ENCODE assay signal across 10 mouse cellular contexts in the genomic region with DNA sequence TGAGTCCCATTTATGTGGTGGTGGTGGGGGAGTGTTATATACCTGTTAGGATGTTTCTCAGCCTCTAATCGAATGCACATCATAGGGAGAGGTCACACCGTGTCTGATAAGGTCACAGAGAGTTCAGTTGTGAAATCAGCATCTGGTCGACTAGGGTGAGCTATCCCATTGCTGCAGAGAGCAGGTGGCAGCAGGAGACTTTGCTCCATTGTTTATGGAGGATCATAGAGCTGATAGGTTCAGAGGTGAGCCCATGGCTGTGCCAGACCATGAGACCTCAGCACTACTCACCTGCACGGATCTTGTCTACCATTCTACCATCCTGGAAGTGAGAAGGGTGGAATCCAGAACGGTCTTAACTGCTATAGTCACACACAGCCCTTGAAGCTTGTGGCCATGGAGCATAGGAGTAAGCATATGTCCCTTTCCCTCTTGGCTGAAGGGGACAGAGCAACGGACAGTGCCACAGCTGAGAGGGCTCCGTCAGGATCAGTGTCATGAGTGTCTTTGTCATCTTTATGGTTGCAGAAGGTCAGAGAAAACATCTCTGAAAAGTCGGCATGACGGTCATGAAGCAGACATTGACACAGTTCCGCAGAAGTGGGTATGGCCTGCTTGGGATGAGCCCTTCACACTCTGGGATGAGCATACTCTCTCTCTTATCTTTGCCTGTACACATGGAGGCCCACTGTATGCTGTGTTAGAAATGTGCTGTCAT. TPM values are rescaled to one million over a fixed set of nuclear protein-coding genes. Genes with fewer than 3 reads are reported as not detected.
DNase-seq lines count a peak whose midpoint lies in the region; ATAC-seq and TF ChIP-seq lines count a peak whose summit lies in the region.
"Had no signal": no experiment of that assay in that cellular context is flagged by ENCODE, and none has a peak within 500 bp of the region (broad histone marks: within the 10 kb centered on the region; RNA-seq: fewer than 3 reads in every experiment).

No protein-coding gene starts in this region.

- H3K4me2 ChIP-seq in forebrain, embryonic 12.5 days: no peak overlapping the region
- no peak overlapping the region for H3K4me2 ChIP-seq in lung, embryonic 15.5 days
- H3K4me2 ChIP-seq in hindbrain, embryonic 14.5 days (replicated peaks): no peak overlapping the region

- no peak overlapping the region for H3K4me3 ChIP-seq in forebrain, embryonic 12.5 days (replicated peaks)
- no peak overlapping the region for H3K4me3 ChIP-seq in forebrain, embryonic 10.5 days
- H3K4me3 ChIP-seq in lung, embryonic 15.5 days: no peak overlapping the region
- no peak overlapping the region for H3K4me3 ChIP-seq in lung, adult 2 months (replicated peaks; ENCODE audit: extremely low read depth, low read depth, low read length)
- no peak overlapping the region for H3K4me3 ChIP-seq in hindbrain, embryonic 14.5 days (replicated peaks; ENCODE audit: low read length)
- H3K4me3 ChIP-seq: heart, adult 2 months had no signal

- no peak overlapping the region for H3K9ac ChIP-seq in forebrain, embryonic 12.5 days
- H3K9ac ChIP-seq in lung, embryonic 15.5 days: no peak overlapping the region
- H3K9ac ChIP-seq in hindbrain, embryonic 14.5 days: no peak overlapping the region

- H3K27me3 ChIP-seq in forebrain, embryonic 12.5 days: no peaks in the 10 kb centered on the region
- H3K27me3 ChIP-seq in forebrain, embryonic 10.5 days (ENCODE audit: poor library complexity, severe bottlenecking): no peaks in the 10 kb centered on the region
- H3K27me3 ChIP-seq in lung, embryonic 15.5 days: no peaks in the 10 kb centered on the region
- no peaks in the 10 kb centered on the region for H3K27me3 ChIP-seq in hindbrain, embryonic 14.5 days (ENCODE audit: control insufficient read depth, insufficient read depth, low read length)

- no peak for TF ChIP-seq POLR2A in lung, adult 2 months (IDR thresholded peaks at IDR 0.05; ENCODE audit: borderline replicate concordance, extremely low read depth, low read depth, low read length)

- H3K27ac ChIP-seq in forebrain, embryonic 12.5 days: no peak overlapping the region
- H3K27ac ChIP-seq in forebrain, embryonic 10.5 days: no peak overlapping the region
- no peak overlapping the region for H3K27ac ChIP-seq in lung, embryonic 15.5 days
- no peak overlapping the region for H3K27ac ChIP-seq in hindbrain, embryonic 14.5 days
- H3K27ac ChIP-seq: heart, adult 2 months had no signal

- peak; percentile 4; the same call in 1 of the 2 replicates for ATAC-seq in forebrain, embryonic 12.5 days (ENCODE audit: low FRiP score)
- ATAC-seq in lung, embryonic 15.5 days (ENCODE audit: borderline replicate concordance, extremely low read depth, low FRiP score, low TSS enrichment): peak; percentile 24; the same call in 1 of the 2 replicates
- peak; percentile 21 for ATAC-seq in hindbrain, embryonic 14.5 days (ENCODE audit: low FRiP score)
- peak; percentile 2; the same call in 1 of the 2 replicates for ATAC-seq in megakaryocyte progenitor cell, adult 5-6 weeks (replicated peaks; ENCODE audit: poor library complexity)
- no peak for ATAC-seq in CD4-positive, CD25-positive, alpha-beta regulatory T cell, adult 4 months

- H3K4me1 ChIP-seq in forebrain, embryonic 12.5 days: no peaks in the 10 kb centered on the region
- no peaks in the 10 kb centered on the region for H3K4me1 ChIP-seq in forebrain, embryonic 10.5 days
- no peaks in the 10 kb centered on the region for H3K4me1 ChIP-seq in lung, embryonic 15.5 days
- no peaks in the 10 kb centered on the region for H3K4me1 ChIP-seq in lung, adult 2 months (ENCODE audit: control insufficient read depth, insufficient read depth, low read length)
- H3K4me1 ChIP-seq in hindbrain, embryonic 14.5 days (replicated peaks; ENCODE audit: control insufficient read depth, insufficient read depth, low read length): no peaks in the 10 kb centered on the region

- no peak for DNase-seq in forebrain, embryonic 10.5 days (ENCODE audit: extremely low spot score, low spot score)
- DNase-seq in lung, adult 2 months: no peak
- no peak for DNase-seq in hindbrain, embryonic 14.5 days (ENCODE audit: low spot score)
- no peak for DNase-seq in kidney, postnatal 10 days

- H3K9me3 ChIP-seq in forebrain, embryonic 12.5 days: peaks cover 69% of the 10 kb centered on the region
- peaks cover 93% of the 10 kb centered on the region for H3K9me3 ChIP-seq in forebrain, embryonic 10.5 days
- H3K9me3 ChIP-seq in lung, embryonic 15.5 days: peaks cover 12% of the 10 kb centered on the region; the same call in 1 of the 2 replicates
- peaks cover 79% of the 10 kb centered on the region for H3K9me3 ChIP-seq in hindbrain, embryonic 14.5 days (ENCODE audit: control insufficient read depth, low read length)

- H3K36me3 ChIP-seq in forebrain, embryonic 12.5 days (replicated peaks): no peaks in the 10 kb centered on the region
- H3K36me3 ChIP-seq in forebrain, embryonic 10.5 days (replicated peaks): no peaks in the 10 kb centered on the region
- no peaks in the 10 kb centered on the region for H3K36me3 ChIP-seq in lung, embryonic 15.5 days
- no peaks in the 10 kb centered on the region for H3K36me3 ChIP-seq in hindbrain, embryonic 14.5 days (replicated peaks; ENCODE audit: control insufficient read depth, insufficient read depth)

- no peak for TF ChIP-seq CTCF in lung, adult 2 months (IDR thresholded peaks at IDR 0.05; ENCODE audit: insufficient read depth, low read length)

- WGBS in forebrain, embryonic 12.5 days: 61% methylated on average over 10 of the region's 10 CpGs
- 65% methylated on average over 10 of the region's 10 CpGs for WGBS in forebrain, embryonic 10.5 days
- WGBS in lung, embryonic 15.5 days: 57% methylated on average over 10 of the region's 10 CpGs
- 58% methylated on average over 10 of the region's 10 CpGs for WGBS in lung, adult 2 months
- WGBS in hindbrain, embryonic 14.5 days: 62% methylated on average over 10 of the region's 10 CpGs

RNA-seq across cellular contexts. Expression of a gene that starts 6.9 kb away (rescaled TPM):
- not detected in 2 replicates for polyA plus RNA-seq in forebrain, embryonic 12.5 days (2016; fragmentation: Nextera tagmentation; extraction: Ambion mirVana)
- not detected in 2 replicates for polyA plus RNA-seq in forebrain, embryonic 10.5 days (2016; fragmentation: Nextera tagmentation; extraction: Ambion mirVana)
- 0.04 and 0.10 TPM in 2 replicates for polyA plus RNA-seq in lung, embryonic 15.5 days (2015; fragmentation: Nextera tagmentation; extraction: Ambion mirVana)
- polyA plus RNA-seq in lung, adult 2 months (2012; rRNA removed): not detected in 2 replicates
- polyA plus RNA-seq in hindbrain, embryonic 14.5 days (2014; fragmentation: Nextera tagmentation; extraction: Ambion mirVana): 0.10 and 0.17 TPM in 2 replicates
- not detected in 2 replicates for total RNA-seq in megakaryocyte progenitor cell, adult 5-6 weeks (2015)
- not detected in 2 replicates for total RNA-seq in megakaryocyte progenitor cell, adult 5-6 weeks (2017)
- polyA plus RNA-seq in CD4-positive, CD25-positive, alpha-beta regulatory T cell, adult 4 months (2017; shearing (Covaris generic)): not detected
- total RNA-seq: heart, adult 2 months had no signal
- polyA plus RNA-seq: heart, adult 2 months; large intestine, adult 2 months had no signal

RNA-seq across cellular contexts. Expression of a gene that starts 7.0 kb away (rescaled TPM):
- polyA plus RNA-seq in forebrain, embryonic 12.5 days (2016; fragmentation: Nextera tagmentation; extraction: Ambion mirVana): 209 and 210 TPM in 2 replicates
- 223 and 224 TPM in 2 replicates for polyA plus RNA-seq in forebrain, embryonic 10.5 days (2016; fragmentation: Nextera tagmentation; extraction: Ambion mirVana)
- polyA plus RNA-seq in lung, embryonic 15.5 days (2015; fragmentation: Nextera tagmentation; extraction: Ambion mirVana): 184 and 198 TPM in 2 replicates
- 29.4 and 32.1 TPM in 2 replicates for polyA plus RNA-seq in lung, adult 2 months (2012; rRNA removed)
- 64.1 and 64.5 TPM in 2 replicates for polyA plus RNA-seq in hindbrain, embryonic 14.5 days (2014; fragmentation: Nextera tagmentation; extraction: Ambion mirVana)
- 104 and 106 TPM in 2 replicates for total RNA-seq in megakaryocyte progenitor cell, adult 5-6 weeks (2015)
- 156 and 189 TPM in 2 replicates for total RNA-seq in megakaryocyte progenitor cell, adult 5-6 weeks (2017)
- polyA plus RNA-seq in CD4-positive, CD25-positive, alpha-beta regulatory T cell, adult 4 months (2017; shearing (Covaris generic)): 10 to 100 TPM; 56.6 to 72.9 TPM

RNA-seq across cellular contexts. Expression of a gene that starts 57.6 kb away (rescaled TPM):
- polyA plus RNA-seq in forebrain, embryonic 12.5 days (2016; fragmentation: Nextera tagmentation; extraction: Ambion mirVana): 1.4 and 1.7 TPM in 2 replicates
- 1.3 and 1.4 TPM in 2 replicates for polyA plus RNA-seq in forebrain, embryonic 10.5 days (2016; fragmentation: Nextera tagmentation; extraction: Ambion mirVana)
- 0.90 and 1.1 TPM in 2 replicates for polyA plus RNA-seq in lung, embryonic 15.5 days (2015; fragmentation: Nextera tagmentation; extraction: Ambion mirVana)
- 0.17 and 0.20 TPM in 2 replicates for polyA plus RNA-seq in lung, adult 2 months (2012; rRNA removed)
- polyA plus RNA-seq in hindbrain, embryonic 14.5 days (2014; fragmentation: Nextera tagmentation; extraction: Ambion mirVana): 1.1 and 2.0 TPM in 2 replicates
- total RNA-seq in megakaryocyte progenitor cell, adult 5-6 weeks (2015): 0.39 and 1.1 TPM in 2 replicates
- total RNA-seq in megakaryocyte progenitor cell, adult 5-6 weeks (2017): 0.10 and 0.17 TPM in 2 replicates
- 1 to 10 TPM; 1.4 to 1.6 TPM for polyA plus RNA-seq in CD4-positive, CD25-positive, alpha-beta regulatory T cell, adult 4 months (2017; shearing (Covaris generic))
